Mouse (Mus musculus) forebrain, embryonic 10.5 days (tissue): Measurements from ENCODE around the gene St3gal4. TPM values are rescaled to one million over a fixed set of nuclear protein-coding genes. Genes with fewer than 3 reads are reported as not detected.

ENCODE experiments used
- DNase-seq: peaks from one replicate; pipeline ENCODE4 v3.0.0-alpha.2; 2017; ENCODE audit warnings: low spot score; ENCODE audit errors: extremely low spot score
- H3K27ac ChIP-seq: fragments of 300-500 bp; sonication (generic); 2 replicates; pipeline ENCODE4 v1.5.1; 2016; ENCODE audit warnings: mild to moderate bottlenecking
- H3K27me3 ChIP-seq: fragments of 300-500 bp; sonication (generic); 2 replicates; pipeline ENCODE4 v1.6.1; 2016; ENCODE audit warnings: mild to moderate bottlenecking; ENCODE audit not compliant: poor library complexity, severe bottlenecking
- H3K36me3 ChIP-seq: fragments of 300-500 bp; sonication (generic); replicated peaks from 2 replicates; pipeline ENCODE4 v1.6.1; 2016; ENCODE audit warnings: mild to moderate bottlenecking, moderate library complexity
- H3K4me1 ChIP-seq: fragments of 300-500 bp; sonication (generic); 2 replicates; pipeline ENCODE4 v1.6.1; 2016
- H3K4me3 ChIP-seq: fragments of 300-500 bp; sonication (generic); 2 replicates; pipeline ENCODE4 v1.5.1; 2016; ENCODE audit warnings: mild to moderate bottlenecking, moderate library complexity
- H3K9me3 ChIP-seq: fragments of 300-500 bp; sonication (generic); 2 replicates; pipeline ENCODE4 v1.6.1; 2016; ENCODE audit warnings: mild to moderate bottlenecking, moderate library complexity
- WGBS: fragments of 180-500 bp; shearing (Covaris S2); methylation state at CpG from one replicate; pipeline ENCODE4 v1.1.7; 2016; 5-methylcytosine and 5-hydroxymethylcytosine counted together
- polyA plus RNA-seq: library from polyadenylated mRNA; unstranded; fragments of >200 nt; fragmentation: Nextera tagmentation; extraction: Ambion mirVana; gene quantifications from 2 replicates; pipeline ENCODE4 v1.2.1, GENCODE M21; 2016

Gene St3gal4
- polyA plus RNA-seq, 1 experiment from 2014 or later = 14.5 TPM

DNA sequence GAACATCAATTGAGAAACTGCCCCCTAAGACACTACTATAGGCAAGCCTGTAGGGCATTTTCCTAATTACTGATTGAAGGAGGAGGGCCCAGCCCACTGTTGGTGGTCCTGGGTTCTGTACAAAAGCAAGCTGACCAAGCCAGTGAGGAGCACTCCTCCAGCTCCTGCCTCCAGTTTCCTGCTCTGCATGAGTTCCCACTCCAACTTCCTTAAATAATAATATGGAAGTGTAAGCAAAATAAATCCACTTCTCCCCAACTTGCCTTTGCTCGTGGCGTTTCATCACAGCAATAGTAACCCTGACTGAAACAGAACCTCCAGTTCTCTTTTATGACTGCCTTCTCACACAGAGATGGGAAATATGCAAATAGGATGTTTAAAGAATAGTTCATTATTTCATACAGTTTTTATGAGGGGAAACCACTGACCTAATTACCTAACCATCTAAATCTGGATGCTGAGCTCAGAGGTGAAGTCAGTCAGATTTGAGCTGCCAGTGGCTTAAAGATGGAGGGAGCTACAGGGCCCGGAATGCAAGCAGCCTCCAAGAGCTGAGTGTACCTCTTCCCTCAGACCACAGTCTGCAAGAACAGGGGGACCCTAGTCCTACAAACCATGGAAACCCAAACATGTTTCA, 69.1 kb downstream of the St3gal4 start:
- Histone ChIP-seq H3K4me3 (no peak overlapping the region), H3K9me3 (no peaks in the 10 kb centered on the region), H3K36me3 (peaks cover 45% of the 10 kb centered on the region), H3K27me3 (no peaks in the 10 kb centered on the region), H3K4me1 (peaks cover 12% of the 10 kb centered on the region), H3K27ac (no peak overlapping the region)
- WGBS = 86% methylated on average over 3 of the region's 3 CpGs
- peak; percentile 12 for DNase-seq

GRCm38 (mm10) chr9:35048449-35048848, 70.6 kb downstream of the St3gal4 start:
- no peak for DNase-seq
- H3K36me3 ChIP-seq = peaks cover 38% of the 10 kb centered on the region
- 86% methylated on average over 6 of the region's 6 CpGs for WGBS

DNA sequence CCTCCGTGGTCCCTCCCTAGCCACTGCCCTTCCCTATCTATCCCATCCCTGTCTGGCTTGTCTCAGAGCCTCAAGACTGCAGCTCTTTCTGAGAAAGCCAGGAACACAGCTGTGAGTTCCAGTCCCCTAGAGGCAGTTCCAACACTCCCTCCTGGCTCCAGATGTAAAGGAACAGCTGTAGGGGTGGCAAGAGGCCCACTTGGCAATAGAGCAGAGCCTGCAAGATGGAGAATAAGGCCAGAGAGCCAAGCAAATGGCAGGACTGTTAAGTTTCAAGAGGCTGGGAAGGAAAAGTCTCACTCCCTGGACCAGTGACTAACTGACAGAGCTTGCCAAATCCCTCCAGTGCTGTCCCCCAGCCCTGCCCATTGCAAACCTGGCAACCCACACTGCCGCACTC, 73.3 kb downstream of the St3gal4 start:
- Histone ChIP-seq H3K27ac (peak overlapping the region; percentile 79; the same call in 1 of the 2 replicates), H3K4me1 (peaks cover 42% of the 10 kb centered on the region)
- DNase-seq = peak; percentile 12

More at GRCm38 (mm10) chr9:35048449-35048848, 70.6 kb downstream of the St3gal4 start:
- H3K27ac ChIP-seq = no peak overlapping the region
- H3K4me1 ChIP-seq = peaks cover 27% of the 10 kb centered on the region
- H3K4me3 ChIP-seq = no peak overlapping the region
- H3K27me3 ChIP-seq = no peaks in the 10 kb centered on the region
- H3K9me3 ChIP-seq = no peaks in the 10 kb centered on the region

GRCm38 (mm10) chr9:35045031-35045531, 74.0 kb downstream of the St3gal4 start:
- peak; percentile 14 for DNase-seq
- peaks cover 13% of the 10 kb centered on the region for H3K36me3 ChIP-seq
- peaks cover 40% of the 10 kb centered on the region for H3K4me1 ChIP-seq
- WGBS = 69% methylated on average over 11 of the region's 11 CpGs
- H3K27me3 ChIP-seq = no peaks in the 10 kb centered on the region
- no peaks in the 10 kb centered on the region for H3K9me3 ChIP-seq
- peak overlapping the region; percentile 79 for H3K27ac ChIP-seq
- peak overlapping the region; percentile 13; the same call in 1 of the 2 replicates for H3K4me3 ChIP-seq

More for the DNA sequence above, 73.3 kb downstream of the St3gal4 start:
- Histone ChIP-seq H3K27me3 (no peaks in the 10 kb centered on the region), H3K9me3 (no peaks in the 10 kb centered on the region), H3K4me3 (no peak overlapping the region), H3K36me3 (peaks cover 19% of the 10 kb centered on the region)
- 91% methylated on average over 2 of the region's 2 CpGs for WGBS

DNA sequence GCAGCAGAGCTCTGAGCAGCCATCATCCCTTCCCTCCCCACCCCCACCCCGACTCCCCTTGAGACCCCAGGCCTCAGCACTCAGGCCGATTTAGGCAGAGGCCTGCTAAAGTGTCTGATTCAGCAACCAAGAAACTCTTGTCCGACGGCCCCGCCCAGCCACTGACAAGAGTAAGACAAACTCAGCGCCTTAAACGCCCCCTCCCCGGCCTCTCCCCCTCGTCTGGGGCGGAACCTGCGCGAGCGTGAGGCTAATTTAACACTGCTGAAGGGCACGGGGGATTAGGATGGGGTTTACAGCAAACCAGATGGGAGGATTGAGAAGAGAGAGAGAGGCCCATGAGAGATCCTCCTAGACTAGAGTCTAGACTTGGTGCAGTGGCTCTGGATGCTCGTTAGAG, 74.6 kb downstream of the St3gal4 start:
- Histone ChIP-seq H3K27me3 (no peaks in the 10 kb centered on the region), H3K4me1 (peaks cover 40% of the 10 kb centered on the region), H3K9me3 (no peaks in the 10 kb centered on the region), H3K4me3 (peak overlapping the region; percentile 13), H3K27ac (peak overlapping the region; percentile 79), H3K36me3 (peaks cover 13% of the 10 kb centered on the region)
- 3% methylated on average over 15 of the region's 15 CpGs for WGBS
- peak; percentile 66 for DNase-seq

GRCm38 (mm10) chr9:35043619-35044018, 75.4 kb downstream of the St3gal4 start:
- WGBS = 64% methylated on average over 7 of the region's 7 CpGs
- peaks cover 13% of the 10 kb centered on the region for H3K36me3 ChIP-seq
- no peak overlapping the region for H3K4me3 ChIP-seq
- H3K27ac ChIP-seq = peak overlapping the region; percentile 79
- H3K4me1 ChIP-seq = peaks cover 44% of the 10 kb centered on the region
- no peaks in the 10 kb centered on the region for H3K9me3 ChIP-seq
- no peaks in the 10 kb centered on the region for H3K27me3 ChIP-seq
- DNase-seq = peak; percentile 13

DNA sequence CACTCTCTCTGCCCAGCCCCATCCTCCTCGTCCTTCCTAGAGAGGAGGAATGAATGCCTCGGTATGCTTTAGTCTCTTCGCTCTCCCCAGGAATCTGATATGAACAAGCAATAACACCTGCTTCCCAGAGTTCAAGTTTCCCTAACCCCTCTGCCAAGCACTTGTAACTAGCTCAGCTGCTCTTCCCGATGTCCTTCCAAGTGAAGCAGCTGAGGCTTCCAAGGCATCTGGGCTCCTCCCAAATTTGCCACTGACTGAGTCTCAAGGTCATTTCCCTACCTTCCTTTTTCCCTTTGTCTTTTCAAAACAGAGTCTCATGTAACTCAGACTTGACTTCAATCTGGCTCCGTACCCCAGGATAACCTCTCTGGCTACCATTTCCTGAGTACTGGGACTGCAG, 77.6 kb downstream of the St3gal4 start:
- no peak for DNase-seq
- H3K4me3 ChIP-seq = no peak overlapping the region
- 0 out of 2 replicates have a peak, but pooled peaks cover under 1% of the 10 kb centered on the region for H3K36me3 ChIP-seq
- WGBS = 75% methylated on average over 5 of the region's 5 CpGs
- no peak overlapping the region for H3K27ac ChIP-seq
- peaks cover 44% of the 10 kb centered on the region for H3K4me1 ChIP-seq
- no peaks in the 10 kb centered on the region for H3K27me3 ChIP-seq
- no peaks in the 10 kb centered on the region for H3K9me3 ChIP-seq

DNA sequence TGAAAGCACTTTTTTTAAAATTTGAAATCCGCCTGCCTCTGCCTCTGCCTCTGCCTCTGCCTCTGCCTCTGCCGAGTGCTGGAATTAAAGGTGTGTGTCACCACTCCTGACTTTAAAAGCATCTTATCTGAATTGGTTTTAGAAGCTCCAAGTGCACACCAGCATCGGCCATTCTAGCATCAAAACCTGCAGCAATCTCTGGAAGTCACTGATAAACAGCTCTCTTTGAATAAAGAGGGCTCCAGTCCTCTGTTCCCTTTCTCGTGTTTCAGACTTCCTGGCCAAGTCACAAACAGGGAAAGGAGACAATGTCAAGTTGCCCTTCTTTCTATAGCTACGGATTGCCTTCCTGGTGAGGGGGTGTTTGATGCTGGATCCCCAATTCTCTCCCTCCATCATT, 79.2 kb downstream of the St3gal4 start:
- 73% methylated on average over 5 of the region's 5 CpGs for WGBS
- no peak overlapping the region for H3K4me3 ChIP-seq
- no peak overlapping the region for H3K27ac ChIP-seq
- peaks cover 37% of the 10 kb centered on the region for H3K4me1 ChIP-seq
- DNase-seq = no peak
- no peaks in the 10 kb centered on the region for H3K36me3 ChIP-seq
- no peaks in the 10 kb centered on the region for H3K9me3 ChIP-seq
- no peaks in the 10 kb centered on the region for H3K27me3 ChIP-seq

DNA sequence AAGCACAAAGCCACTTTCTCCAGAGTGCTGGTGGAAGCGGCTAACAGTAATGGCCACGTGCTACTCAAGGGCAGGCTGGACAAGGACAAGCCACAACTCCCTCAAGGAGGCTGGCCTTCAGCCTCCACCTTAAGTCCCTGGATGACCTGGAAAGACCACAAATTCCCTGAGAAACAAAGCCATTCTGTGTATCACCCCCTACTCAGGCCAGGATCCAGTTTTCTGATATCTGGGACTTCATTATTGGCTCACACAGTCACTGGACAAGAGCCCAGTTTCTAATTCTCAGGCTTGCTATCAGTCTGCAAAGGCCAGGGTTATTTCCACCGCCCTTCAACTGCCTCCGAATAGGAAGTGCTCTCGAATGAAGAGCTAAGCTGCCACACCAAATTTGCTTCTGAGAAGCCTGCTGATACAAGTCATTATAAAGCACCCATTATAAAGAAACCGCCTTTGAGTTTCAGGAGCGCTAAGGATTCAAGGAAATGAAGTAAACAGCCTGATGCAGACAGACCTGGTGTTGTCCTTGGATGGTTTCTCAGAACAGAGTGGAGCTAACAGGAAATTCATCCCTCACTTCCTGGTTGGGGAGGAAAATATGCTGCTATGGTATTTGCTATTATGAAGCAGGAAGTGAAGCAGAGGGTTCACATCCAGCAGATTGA, 80.0 kb downstream of the St3gal4 start:
- Histone ChIP-seq H3K36me3 (no peaks in the 10 kb centered on the region), H3K4me1 (peaks cover 33% of the 10 kb centered on the region)

GRCm38 (mm10) chr9:35035074-35035473, 84.0 kb downstream of the St3gal4 start:
- peaks cover 25% of the 10 kb centered on the region for H3K4me1 ChIP-seq
- no peaks in the 10 kb centered on the region for H3K9me3 ChIP-seq
- H3K4me3 ChIP-seq = no peak overlapping the region
- no peak overlapping the region for H3K27ac ChIP-seq
- DNase-seq = no peak
- H3K36me3 ChIP-seq = no peaks in the 10 kb centered on the region
- no peaks in the 10 kb centered on the region for H3K27me3 ChIP-seq
- 61% methylated on average over 14 of the region's 14 CpGs for WGBS

More for the DNA sequence above, 80.0 kb downstream of the St3gal4 start:
- DNase-seq = no peak
- H3K9me3 ChIP-seq = no peaks in the 10 kb centered on the region
- 0 out of 2 replicates have a peak overlapping the region, but pooled peaks have one; percentile 4 for H3K27ac ChIP-seq
- no peak overlapping the region for H3K4me3 ChIP-seq
- no peaks in the 10 kb centered on the region for H3K27me3 ChIP-seq
- 83% methylated on average over 7 of the region's 7 CpGs for WGBS

GRCm38 (mm10) chr9:35032457-35032856, 86.6 kb downstream of the St3gal4 start:
- no peak overlapping the region for H3K4me3 ChIP-seq
- DNase-seq = no peak
- 65% methylated on average over 6 of the region's 6 CpGs for WGBS
- no peaks in the 10 kb centered on the region for H3K9me3 ChIP-seq
- H3K36me3 ChIP-seq = no peaks in the 10 kb centered on the region
- H3K4me1 ChIP-seq = peaks cover 21% of the 10 kb centered on the region
- 0 out of 2 replicates have a peak, but pooled peaks cover under 1% of the 10 kb centered on the region for H3K27me3 ChIP-seq
- H3K27ac ChIP-seq = no peak overlapping the region

DNA sequence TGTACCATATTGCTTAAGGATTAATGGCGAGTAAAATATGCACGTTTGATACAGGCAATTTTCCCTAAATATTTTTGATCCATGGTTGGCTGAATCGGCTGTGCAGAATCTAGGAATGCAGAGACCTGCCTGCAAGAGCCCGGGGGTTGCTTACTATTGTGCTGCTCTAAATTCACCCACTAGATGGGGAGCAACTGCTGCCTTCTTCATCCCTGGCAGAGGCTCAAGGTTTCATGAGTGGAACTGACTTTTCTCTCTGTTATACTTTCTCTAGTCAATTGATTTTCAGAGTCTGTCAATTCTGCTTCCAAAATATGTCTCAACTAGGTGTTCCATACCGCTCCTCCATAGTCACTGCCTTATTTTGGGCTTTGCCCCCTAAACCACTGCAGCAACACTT, 88.2 kb downstream of the St3gal4 start:
- no peak overlapping the region for H3K4me3 ChIP-seq
- no peak for DNase-seq
- WGBS = 88% methylated on average over 5 of the region's 5 CpGs
- H3K4me1 ChIP-seq = peaks cover 25% of the 10 kb centered on the region
- H3K27me3 ChIP-seq = peaks cover 8% of the 10 kb centered on the region
- no peak overlapping the region for H3K27ac ChIP-seq
- H3K36me3 ChIP-seq = no peaks in the 10 kb centered on the region
- no peaks in the 10 kb centered on the region for H3K9me3 ChIP-seq

DNA sequence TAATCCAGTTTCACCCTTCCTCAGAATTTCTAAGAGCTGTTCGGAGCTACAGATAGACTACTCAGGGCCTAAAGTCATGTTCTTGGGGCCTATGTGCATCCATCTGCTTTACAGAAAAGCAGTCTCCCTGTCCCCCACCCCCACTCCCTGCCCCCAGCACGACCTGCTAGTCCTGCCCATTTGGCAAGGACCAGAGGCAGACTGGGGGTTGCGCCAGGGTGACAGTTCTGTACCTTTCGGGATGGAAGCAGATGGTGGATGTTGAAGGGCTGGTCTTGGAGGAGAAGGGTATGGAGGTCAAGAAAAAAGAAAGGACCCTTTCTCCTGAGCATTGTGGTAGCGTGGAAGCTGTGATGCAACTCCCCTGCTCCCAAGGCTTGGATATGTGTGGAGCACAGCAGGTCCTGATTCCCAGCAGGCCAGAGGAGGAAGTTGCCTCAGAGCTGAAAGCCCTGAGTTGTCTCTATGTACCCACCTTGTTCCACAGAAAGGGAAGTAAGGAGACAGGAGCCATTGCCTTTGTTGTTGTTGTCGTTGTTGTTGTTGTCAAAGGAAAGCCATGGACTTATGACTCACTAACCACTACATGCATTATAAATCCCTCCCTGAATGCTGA, 91.6 kb downstream of the St3gal4 start:
- DNase-seq = no peak
- no peaks in the 10 kb centered on the region for H3K9me3 ChIP-seq
- no peak overlapping the region for H3K27ac ChIP-seq
- WGBS = 91% methylated on average over 6 of the region's 6 CpGs
- H3K27me3 ChIP-seq = peaks cover 33% of the 10 kb centered on the region
- no peak overlapping the region for H3K4me3 ChIP-seq
- peaks cover 31% of the 10 kb centered on the region for H3K4me1 ChIP-seq
- H3K36me3 ChIP-seq = no peaks in the 10 kb centered on the region
